Comparison of ENCODE assay signal across 8 mouse cellular contexts in the genomic region with DNA sequence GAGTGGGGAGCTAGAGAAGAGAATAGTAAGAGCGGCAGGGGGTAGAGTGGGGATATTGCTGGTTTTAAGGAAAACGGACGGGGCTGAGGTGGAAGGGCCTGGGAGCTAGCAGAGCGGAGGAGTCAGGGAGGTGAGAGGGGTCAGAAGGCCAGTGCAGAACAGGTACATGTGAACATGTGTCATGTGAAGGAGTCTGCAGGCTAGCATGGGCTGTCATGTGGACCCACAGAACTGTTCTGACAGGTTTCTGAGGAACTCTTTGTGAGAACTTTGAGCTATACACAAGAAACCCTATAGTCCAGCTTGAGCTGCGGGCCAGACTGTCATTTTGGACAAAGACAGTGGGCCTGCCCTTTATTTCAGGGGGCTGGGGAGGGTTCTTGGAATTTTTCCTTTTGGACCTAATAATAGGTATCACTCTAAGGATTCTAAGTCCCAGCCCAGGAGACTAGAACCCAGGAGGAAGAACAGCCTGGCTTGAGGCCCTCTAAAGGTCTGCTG. TPM values are rescaled to one million over a fixed set of nuclear protein-coding genes. Genes with fewer than 3 reads are reported as not detected.
A peak's percentile ranks its signal among the peaks of the same experiment; 100 is the strongest.
DNase-seq lines count a peak whose midpoint lies in the region; ATAC-seq and TF ChIP-seq lines count a peak whose summit lies in the region.

A gene (plus strand): TSS at position 451 of the 501 bp plus-strand sequence.

- peak within 1 kb of the TSS; percentile 45 for H3K4me2 ChIP-seq in hindbrain, embryonic 14.5 days (replicated peaks)
- peak within 1 kb of the TSS; percentile 33 for H3K4me2 ChIP-seq in midbrain, embryonic 14.5 days (ENCODE audit: low read length)

- H3K36me3 ChIP-seq in hindbrain, embryonic 14.5 days (replicated peaks; ENCODE audit: control insufficient read depth, insufficient read depth), result no peaks in the 10 kb centered on the region; the same call in 1 of the 2 replicates
- 0 out of 2 replicates have a peak, but pooled peaks cover 3% of the 10 kb centered on the region for H3K36me3 ChIP-seq in midbrain, embryonic 14.5 days (ENCODE audit: control insufficient read depth, insufficient read depth, low read length)

- TF ChIP-seq CTCF in layer of hippocampus, adult 2 months (conservative IDR thresholded peaks at IDR 0.05), result no peak
- TF ChIP-seq CTCF in cortical plate, adult 2 months (IDR thresholded peaks at IDR 0.05; ENCODE audit: extremely low read depth, insufficient read depth, low read length), result no peak

- no peak for TF ChIP-seq POLR2A in cortical plate, adult 2 months (IDR thresholded peaks at IDR 0.05; ENCODE audit: extremely low read depth, insufficient read depth, low read length)

- no peaks in the 10 kb centered on the region for H3K9me3 ChIP-seq in hindbrain, embryonic 14.5 days (ENCODE audit: control insufficient read depth, low read length)
- H3K9me3 ChIP-seq in midbrain, embryonic 14.5 days (ENCODE audit: control insufficient read depth, low read length), result no peaks in the 10 kb centered on the region

- H3K4me1 ChIP-seq in cortical plate, adult 2 months (ENCODE audit: control insufficient read depth, insufficient read depth, low read length), result no peaks in the 10 kb centered on the region
- H3K4me1 ChIP-seq in hindbrain, embryonic 14.5 days (replicated peaks; ENCODE audit: control insufficient read depth, insufficient read depth, low read length), result no peaks in the 10 kb centered on the region
- H3K4me1 ChIP-seq in midbrain, embryonic 14.5 days (ENCODE audit: control insufficient read depth, insufficient read depth, low read length), result peaks cover 11% of the 10 kb centered on the region; the same call in 1 of the 2 replicates

- no peak within 1 kb of the TSS for H3K9ac ChIP-seq in hindbrain, embryonic 14.5 days
- no peak within 1 kb of the TSS; the same call in 1 of the 2 replicates for H3K9ac ChIP-seq in midbrain, embryonic 14.5 days (replicated peaks; ENCODE audit: low read length)

- ATAC-seq in hindbrain, embryonic 14.5 days (ENCODE audit: low FRiP score), result no peak
- ATAC-seq in midbrain, embryonic 14.5 days (ENCODE audit: low FRiP score, low TSS enrichment), result no peak

- intact Hi-C loops in left cerebral cortex, postnatal 25 days (cut with DNase I), result no loop called here

- no peak for DNase-seq in layer of hippocampus, adult 2 months (ENCODE audit: low spot score in 2 of 2)
- DNase-seq in layer of hippocampus, adult 9-11 months, result no peak
- no peak for DNase-seq in hindbrain, embryonic 14.5 days (ENCODE audit: low spot score)
- no peak for DNase-seq in midbrain, embryonic 14.5 days
- DNase-seq in embryo, embryonic 10.5 days (ENCODE audit: low spot score), result no peak
- DNase-seq in left cerebral cortex, postnatal 25 days (ENCODE audit: low spot score in 2 of 2), result no peak
- no peak for DNase-seq in testis, postnatal 10 days (ENCODE audit: low spot score)

- H3K27ac ChIP-seq in layer of hippocampus, adult 2 months, result peak within 1 kb of the TSS; percentile 46; the same call in 1 of the 2 replicates
- no peak within 1 kb of the TSS for H3K27ac ChIP-seq in cortical plate, adult 2 months (ENCODE audit: insufficient read depth, low read length)
- no peak within 1 kb of the TSS for H3K27ac ChIP-seq in hindbrain, embryonic 14.5 days
- no peak within 1 kb of the TSS for H3K27ac ChIP-seq in midbrain, embryonic 14.5 days (replicated peaks; ENCODE audit: low read depth, low read length)

- H3K27me3 ChIP-seq in hindbrain, embryonic 14.5 days (ENCODE audit: control insufficient read depth, insufficient read depth, low read length), result no peaks in the 10 kb centered on the region
- no peaks in the 10 kb centered on the region for H3K27me3 ChIP-seq in midbrain, embryonic 14.5 days (ENCODE audit: control insufficient read depth, insufficient read depth, low read length)

- 63% methylated on average over 5 of the region's 5 CpGs for WGBS in hindbrain, embryonic 14.5 days
- WGBS in midbrain, embryonic 14.5 days, result 57% methylated on average over 5 of the region's 5 CpGs

- peak within 1 kb of the TSS; percentile 30 for H3K4me3 ChIP-seq in layer of hippocampus, adult 2 months
- H3K4me3 ChIP-seq in cortical plate, adult 2 months (ENCODE audit: insufficient read depth, low read length), result peak within 1 kb of the TSS; percentile 34
- no peak within 1 kb of the TSS for H3K4me3 ChIP-seq in hindbrain, embryonic 14.5 days (replicated peaks; ENCODE audit: low read length)
- H3K4me3 ChIP-seq in midbrain, embryonic 14.5 days (replicated peaks; ENCODE audit: low read depth, low read length), result no peak within 1 kb of the TSS

RNA-seq across cellular contexts. Expression of the gene that starts here (rescaled TPM):
- under 1 TPM; 0.34 to 0.49 TPM for total RNA-seq in layer of hippocampus, adult 2 months (2021)
- 2.4 and 2.9 TPM in 2 replicates for polyA plus RNA-seq in cortical plate, adult 2 months (2012; rRNA removed)
- 0.55 and 1.2 TPM in 2 replicates for polyA plus RNA-seq in hindbrain, embryonic 14.5 days (2014; fragmentation: Nextera tagmentation; extraction: Ambion mirVana)
- polyA plus RNA-seq in midbrain, embryonic 14.5 days (2014; fragmentation: Nextera tagmentation; extraction: Ambion mirVana), result 0.36 and 2.5 TPM in 2 replicates
- total RNA-seq in left cerebral cortex, postnatal 25 days (2021), result 1 to 10 TPM in 1 of 2 experiments, under 1 TPM in 1; 0.44 to 1.4 TPM

Comparison
In these comparisons a context has a peak if more than half of its experiments do, and no peak if none do; other contexts are left out.
1. H3K4me3 ChIP-seq: peak in layer of hippocampus, adult 2 months (single experiment) and cortical plate, adult 2 months (single experiment); none in hindbrain, embryonic 14.5 days (single experiment) and midbrain, embryonic 14.5 days (single experiment).